Mouse (Mus musculus) MEL (cell line): ENCODE data around the gene Cep78. TPM values are rescaled to one million over a fixed set of nuclear protein-coding genes. Genes with fewer than 3 reads are reported as not detected.
A peak's percentile ranks its signal among the peaks of the same experiment; 100 is the strongest.

ENCODE experiments used
- DNase-seq: peaks from one replicate; pipeline ENCODE4 v3.0.0; 2011; ENCODE audit warnings: low read depth, low spot score
- H3K27ac ChIP-seq: 2 replicates; pipeline ENCODE4 v1.5.1; 2012; ENCODE audit warnings: low read depth, mild to moderate bottlenecking, control low read depth, low read length, moderate library complexity; ENCODE audit not compliant: control insufficient read depth
- H3K27me3 ChIP-seq, 2 experiments: fragments of 150-350 bp in 1 of 2; sonication (generic) in 1 of 2; 2 replicates each; pipeline ENCODE4 v1.6.1; 2012; ENCODE audit warnings: low read length in 2 of 2, mild to moderate bottlenecking in 2 of 2, improper control_type of control experiment in 1 of 2, moderate library complexity in 1 of 2; ENCODE audit not compliant: insufficient read depth in 2 of 2, control insufficient read depth in 1 of 2
- H3K36me3 ChIP-seq, 2 experiments: 2 replicates each; pipeline ENCODE4 v1.6.1; 2012 to 2014; ENCODE audit warnings: low read length in 2 of 2, improper control_type of control experiment in 1 of 2, inconsistent platforms in 1 of 2, mild to moderate bottlenecking in 1 of 2; ENCODE audit not compliant: insufficient read depth in 2 of 2, control insufficient read depth in 1 of 2
- H3K4me1 ChIP-seq, 2 experiments: fragments of 150-350 bp in 1 of 2; sonication (generic) in 1 of 2; 2 replicates each; pipeline ENCODE4 v1.6.1; 2012; ENCODE audit warnings: low read length in 2 of 2, improper control_type of control experiment in 1 of 2, mild to moderate bottlenecking in 1 of 2; ENCODE audit not compliant: insufficient read depth in 2 of 2, control insufficient read depth in 1 of 2
- H3K4me3 ChIP-seq, 2 experiments: fragments of 150-350 bp in 1 of 2; sonication (generic) in 1 of 2; 2 replicates each; pipeline ENCODE4 v1.5.1; 2012; ENCODE audit warnings: low read depth in 2 of 2, low read length in 2 of 2, mild to moderate bottlenecking in 2 of 2, moderate library complexity in 2 of 2, control low read depth in 1 of 2, improper control_type of control experiment in 1 of 2; ENCODE audit not compliant: control insufficient read depth in 1 of 2, insufficient read depth in 1 of 2
- H3K79me2 ChIP-seq: 2 replicates; pipeline ENCODE4 v1.6.1; 2012; ENCODE audit warnings: mild to moderate bottlenecking, low read length, moderate library complexity; ENCODE audit not compliant: control insufficient read depth, poor library complexity, insufficient read depth
- H3K9ac ChIP-seq: 2 replicates; pipeline ENCODE4 v1.6.1; 2012; ENCODE audit warnings: low read depth, mild to moderate bottlenecking, control low read depth, low read length, moderate library complexity; ENCODE audit not compliant: control insufficient read depth, poor library complexity, severe bottlenecking
- H3K9me3 ChIP-seq: fragments of 150-350 bp; sonication (generic); replicated peaks from 2 replicates; pipeline ENCODE4 v1.6.1; 2012; ENCODE audit warnings: mild to moderate bottlenecking, low read length, improper control_type of control experiment, moderate library complexity; ENCODE audit not compliant: insufficient read depth
- BHLHE40 ChIP-seq: IDR thresholded peaks from 2 replicates; pipeline ENCODE4 v1.6.1; 2012; ENCODE audit warnings: low read depth, mild to moderate bottlenecking, inconsistent platforms, low read length, improper control_type of control experiment, borderline replicate concordance
- CHD1 ChIP-seq: IDR thresholded peaks from 2 replicates; pipeline ENCODE4 v1.6.1; 2012; ENCODE audit warnings: low read depth, mild to moderate bottlenecking, inconsistent platforms, low read length, improper control_type of control experiment
- CTCF ChIP-seq, 3 experiments: IDR thresholded peaks in 2 of 3; conservative IDR thresholded peaks in 1 of 3; 2 replicates each; pipeline ENCODE4 v1.5.1; 2011 to 2012; ENCODE audit warnings: low read length in 3 of 3, low read depth in 2 of 3, mild to moderate bottlenecking in 2 of 3, improper control_type of control experiment in 1 of 3, inconsistent platforms in 1 of 3, mixed read lengths in 1 of 3, moderate library complexity in 1 of 3; ENCODE audit not compliant: control insufficient read depth in 1 of 3, insufficient read depth in 1 of 3, poor library complexity in 1 of 3, severe bottlenecking in 1 of 3
- E2F4 ChIP-seq: IDR thresholded peaks from 2 replicates; pipeline ENCODE4 v1.6.1; 2011; ENCODE audit warnings: low read depth, low read length, improper control_type of control experiment, borderline replicate concordance
- ELF1 ChIP-seq: IDR thresholded peaks from 2 replicates; pipeline ENCODE4 v1.6.1; 2014; ENCODE audit warnings: low read depth, mild to moderate bottlenecking, inconsistent platforms, low read length, improper control_type of control experiment, moderate library complexity
- EP300 ChIP-seq, 2 experiments: IDR thresholded peaks; 2 replicates each; pipeline ENCODE4 v1.6.1; 2011; ENCODE audit warnings: improper control_type of control experiment in 2 of 2, low read length in 2 of 2, low read depth in 1 of 2, mild to moderate bottlenecking in 1 of 2
- ETS1 ChIP-seq: IDR thresholded peaks from 2 replicates; pipeline ENCODE4 v1.6.1; 2012; ENCODE audit warnings: low read depth, mild to moderate bottlenecking, inconsistent platforms, low read length, improper control_type of control experiment, moderate library complexity
- GATA1 ChIP-seq: IDR thresholded peaks from 2 replicates; pipeline ENCODE4 v1.6.1; 2011; ENCODE audit warnings: low read depth, low read length, improper control_type of control experiment
- HCFC1 ChIP-seq: IDR thresholded peaks from 2 replicates; pipeline ENCODE4 v1.6.1; 2012; ENCODE audit warnings: low read depth, mild to moderate bottlenecking, inconsistent platforms, low read length, improper control_type of control experiment, moderate library complexity
- JUND ChIP-seq: IDR thresholded peaks from 2 replicates; pipeline ENCODE4 v1.6.1; 2011; ENCODE audit warnings: low read depth, mild to moderate bottlenecking, improper control_type of control experiment, low read length
- KAT2A ChIP-seq: conservative IDR thresholded peaks from 2 replicates; pipeline ENCODE4 v1.6.1; 2012; ENCODE audit warnings: low read depth, low read length, improper control_type of control experiment, inconsistent platforms
- MAX ChIP-seq: IDR thresholded peaks from 2 replicates; pipeline ENCODE4 v1.6.1; 2011; ENCODE audit warnings: low read length, improper control_type of control experiment
- MAZ ChIP-seq: IDR thresholded peaks from 2 replicates; pipeline ENCODE4 v1.6.1; 2012; ENCODE audit warnings: low read depth, mild to moderate bottlenecking, inconsistent platforms, low read length, improper control_type of control experiment
- MEF2A ChIP-seq: IDR thresholded peaks from 2 replicates; pipeline ENCODE4 v1.6.1; 2014; ENCODE audit warnings: low read depth, mild to moderate bottlenecking, inconsistent platforms, low read length, improper control_type of control experiment; ENCODE audit not compliant: poor library complexity, insufficient replicate concordance, severe bottlenecking; ENCODE audit errors: extremely low read depth
- MXI1 ChIP-seq: IDR thresholded peaks from 2 replicates; pipeline ENCODE4 v1.6.1; 2011; ENCODE audit warnings: mild to moderate bottlenecking, low read depth, low read length, improper control_type of control experiment
- MYB ChIP-seq: IDR thresholded peaks from 2 replicates; pipeline ENCODE4 v1.6.1; 2011; ENCODE audit warnings: mild to moderate bottlenecking, low read depth, low read length, improper control_type of control experiment
- NELFE ChIP-seq: IDR thresholded peaks from 2 replicates; pipeline ENCODE4 v1.6.1; 2011; ENCODE audit warnings: low read depth, low read length, improper control_type of control experiment
- NRF1 ChIP-seq: IDR thresholded peaks from 2 replicates; pipeline ENCODE4 v1.6.1; 2014; ENCODE audit warnings: low read depth, mild to moderate bottlenecking, inconsistent platforms, low read length, improper control_type of control experiment, moderate library complexity; ENCODE audit not compliant: poor library complexity, insufficient read depth, severe bottlenecking
- POLR2A ChIP-seq, 2 experiments: IDR thresholded peaks; 2 replicates each; pipeline ENCODE4 v1.6.1; 2011 to 2012; ENCODE audit warnings: low read length in 2 of 2, mild to moderate bottlenecking in 2 of 2, control low read depth in 1 of 2, improper control_type of control experiment in 1 of 2, low read depth in 1 of 2, moderate library complexity in 1 of 2; ENCODE audit not compliant: control insufficient read depth in 1 of 2, insufficient read depth in 1 of 2, poor library complexity in 1 of 2
- POLR2AphosphoS2 ChIP-seq: IDR thresholded peaks from 2 replicates; pipeline ENCODE4 v1.6.1; 2011; ENCODE audit warnings: low read length, improper control_type of control experiment
- POLR2AphosphoS5 ChIP-seq: IDR thresholded peaks from 2 replicates; pipeline ENCODE4 v1.6.1; 2012; ENCODE audit warnings: low read depth, borderline replicate concordance, mild to moderate bottlenecking, inconsistent platforms, low read length, moderate library complexity, mixed read lengths
- RAD21 ChIP-seq: IDR thresholded peaks from 2 replicates; pipeline ENCODE4 v1.6.1; 2011; ENCODE audit warnings: mild to moderate bottlenecking, low read depth, low read length, improper control_type of control experiment
- SIN3A ChIP-seq: IDR thresholded peaks from 2 replicates; pipeline ENCODE4 v1.6.1; 2012; ENCODE audit warnings: low read length, improper control_type of control experiment, inconsistent platforms
- SMC3 ChIP-seq: IDR thresholded peaks from 2 replicates; pipeline ENCODE4 v1.6.1; 2011; ENCODE audit warnings: low read depth, low read length, improper control_type of control experiment
- TCF12 ChIP-seq: IDR thresholded peaks from 2 replicates; pipeline ENCODE4 v1.6.1; 2014; ENCODE audit warnings: low read depth, mild to moderate bottlenecking, inconsistent platforms, low read length, improper control_type of control experiment, moderate library complexity
- USF1 ChIP-seq: IDR thresholded peaks from 2 replicates; pipeline ENCODE4 v1.6.1; 2014; ENCODE audit warnings: low read depth, mild to moderate bottlenecking, inconsistent platforms, low read length, improper control_type of control experiment, moderate library complexity
- USF2 ChIP-seq, 2 experiments: IDR thresholded peaks; 2 replicates each; pipeline ENCODE4 v1.6.1; 2011 to 2012; ENCODE audit warnings: improper control_type of control experiment in 2 of 2, low read length in 2 of 2, borderline replicate concordance in 1 of 2, inconsistent platforms in 1 of 2, low read depth in 1 of 2, mild to moderate bottlenecking in 1 of 2; ENCODE audit not compliant: insufficient read depth in 1 of 2
- ZKSCAN1 ChIP-seq: IDR thresholded peaks from 2 replicates; pipeline ENCODE4 v1.6.1; 2012; ENCODE audit warnings: low read depth, mild to moderate bottlenecking, inconsistent platforms, low read length, improper control_type of control experiment, moderate library complexity
- ZMIZ1 ChIP-seq: IDR thresholded peaks from 2 replicates; pipeline ENCODE4 v1.6.1; 2012; ENCODE audit warnings: low read depth, mild to moderate bottlenecking, inconsistent platforms, low read length, improper control_type of control experiment, moderate library complexity
- ZNF384 ChIP-seq: IDR thresholded peaks from 2 replicates; pipeline ENCODE4 v1.6.1; 2012; ENCODE audit warnings: low read depth, mild to moderate bottlenecking, inconsistent platforms, low read length, improper control_type of control experiment
- polyA plus RNA-seq, 2 experiments: library from polyadenylated mRNA; stranded (reverse) in 1 of 2; unstranded in 1 of 2; fragments of >175 nt in 1 of 2; fragments of >200 nt in 1 of 2; gene quantifications; 2 replicates each; pipeline versions ENCODE4 v1.2.1 to v1.2.4; 2012; ENCODE audit warnings: low replicate concordance in 2 of 2, low read depth in 1 of 2; ENCODE audit not compliant: insufficient read length in 2 of 2, insufficient read depth in 1 of 2, missing spikeins in 1 of 2
- total RNA-seq: library from RNA; depleted of rRNA; stranded (reverse); fragments of 300-350 nt; gene quantifications from 2 replicates; pipeline ENCODE4 v1.2.3, GENCODE M21; 2012

Gene Cep78
- total and polyA plus RNA-seq, 3 experiments, result 22.2 to 23.0 TPM; not detected in 1

- Histone ChIP-seq H3K9me3 (no peaks in the 10 kb centered on the region), H3K27ac (no peak overlapping the region), H3K79me2 (no peaks in the 10 kb centered on the region), H3K27me3 (no peaks in the 10 kb centered on the region), H3K36me3 (no peaks in the 10 kb centered on the region), H3K9ac (no peak overlapping the region), H3K4me3 (no peak overlapping the region), H3K4me1 (no peaks in the 10 kb centered on the region)
- TF ChIP-seq EP300 (IDR thresholded peaks at IDR 0.05; ENCODE audit: low read depth in 1 of 2, low read length in 2 of 2), result no peak
- no peak for TF ChIP-seq NELFE
- TF ChIP-seq USF1, result no peak
- TF ChIP-seq CHD1, result no peak
- no peak for TF ChIP-seq GATA1
- no peak for TF ChIP-seq POLR2AphosphoS5
- TF ChIP-seq SIN3A, result no peak
- no peak for TF ChIP-seq E2F4
- no peak for TF ChIP-seq MAZ
- no peak for TF ChIP-seq MXI1
- DNase-seq, result no peak
Measured at GRCm38 (mm10) chr19:16007131-16007530, 22.3 kb upstream of the Cep78 start.

GRCm38 (mm10) chr19:15998157-15998556, 13.4 kb upstream of the Cep78 start:
- no peak overlapping the region for H3K4me3 ChIP-seq
- peaks cover 0 to 5% of the 10 kb centered on the region in 2 experiments; a peak in 1 of 4 replicates for H3K4me1 ChIP-seq
- peaks cover 0 to 5% of the 10 kb centered on the region in 2 experiments; a peak in 2 of 4 replicates for H3K36me3 ChIP-seq
- H3K27me3 ChIP-seq, result no peaks in the 10 kb centered on the region
- H3K9ac ChIP-seq, result no peak overlapping the region
- peak; percentile 78 for DNase-seq
- no peaks in the 10 kb centered on the region for H3K9me3 ChIP-seq
- TF ChIP-seq ELF1 (no peak), SMC3 (peak; percentile 35), EP300 (IDR thresholded peaks at IDR 0.05; ENCODE audit: low read depth in 1 of 2, low read length in 2 of 2) (no peak), POLR2AphosphoS5 (no peak), JUND (no peak), POLR2AphosphoS2 (no peak), ZMIZ1 (no peak), TCF12 (no peak), MAZ (no peak), HCFC1 (no peak), KAT2A (no peak), BHLHE40 (no peak), MXI1 (no peak), CTCF (IDR thresholded peaks at IDR 0.05 in 2 of 3, conservative IDR thresholded peaks at IDR 0.05 in 1 of 3; ENCODE audit: control insufficient read depth in 1 of 3, insufficient read depth in 1 of 3, low read depth in 2 of 3, low read length in 3 of 3, poor library complexity in 1 of 3, severe bottlenecking in 1 of 3) (peak; percentile 69 to 89 (median 86)), GATA1 (no peak), NRF1 (no peak), RAD21 (peak; percentile 27), USF2 (IDR thresholded peaks at IDR 0.05; ENCODE audit: borderline replicate concordance in 1 of 2, insufficient read depth in 1 of 2, low read depth in 1 of 2, low read length in 2 of 2) (no peak), MEF2A (no peak), ZNF384 (no peak), MYB (no peak), USF1 (no peak), MAX (no peak), ETS1 (no peak), POLR2A (IDR thresholded peaks at IDR 0.05; ENCODE audit: control insufficient read depth in 1 of 2, insufficient read depth in 1 of 2, low read depth in 1 of 2, low read length in 2 of 2, poor library complexity in 1 of 2) (no peak), ZKSCAN1 (no peak), SIN3A (no peak)
- H3K79me2 ChIP-seq, result no peaks in the 10 kb centered on the region
- no peak overlapping the region for H3K27ac ChIP-seq
